Mouse (Mus musculus) liver, embryonic 18 days (tissue): ENCODE measurements around the gene Vmn1r17. TPM values are rescaled to one million over a fixed set of nuclear protein-coding genes. Genes with fewer than 3 reads are reported as not detected.

Source experiments
- polyA plus RNA-seq: library from polyadenylated mRNA; depleted of rRNA; stranded (reverse); fragments of >200 nt; gene quantifications from 2 replicates; pipeline ENCODE4 v1.2.3, GENCODE M21; 2012; rRNA removed

Gene Vmn1r17
- polyA plus RNA-seq, result not detected in 2 replicates

GRCm38 (mm10) chr6:57363627-57364026 lies at the start of gene Vmn1r17:
Gene Vmn1r17 (minus strand): TSS chr6:57363727.

DNA sequence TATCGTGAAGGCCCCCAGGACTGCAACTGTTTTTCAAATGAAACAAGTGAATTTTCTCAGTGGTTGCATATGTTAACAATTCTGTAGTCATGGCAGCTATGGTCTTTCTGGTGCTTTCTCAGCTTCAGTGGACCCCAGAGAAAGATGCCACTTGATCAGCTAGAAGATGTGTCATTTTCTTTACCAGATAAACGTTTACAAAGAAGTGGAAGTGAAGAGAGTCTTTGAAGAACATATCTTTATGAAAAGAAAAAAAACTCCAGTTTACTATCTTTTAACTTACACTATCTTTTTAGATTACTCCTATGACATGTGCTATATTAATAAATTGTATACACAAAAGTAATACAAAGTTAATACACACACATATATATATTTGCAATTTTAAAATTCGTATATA lies 40.0 kb upstream of the Vmn1r17 start, which contains the start of gene Vmn1r19:
Gene Vmn1r19 (plus strand): TSS at position 301 of the 400 bp plus-strand sequence.

GRCm38 (mm10) chr6:57395683-57396082 lies 32.2 kb upstream of the Vmn1r17 start, which contains the start of gene Vmn1r18:
Gene Vmn1r18 (minus strand): TSS chr6:57395783.

DNA sequence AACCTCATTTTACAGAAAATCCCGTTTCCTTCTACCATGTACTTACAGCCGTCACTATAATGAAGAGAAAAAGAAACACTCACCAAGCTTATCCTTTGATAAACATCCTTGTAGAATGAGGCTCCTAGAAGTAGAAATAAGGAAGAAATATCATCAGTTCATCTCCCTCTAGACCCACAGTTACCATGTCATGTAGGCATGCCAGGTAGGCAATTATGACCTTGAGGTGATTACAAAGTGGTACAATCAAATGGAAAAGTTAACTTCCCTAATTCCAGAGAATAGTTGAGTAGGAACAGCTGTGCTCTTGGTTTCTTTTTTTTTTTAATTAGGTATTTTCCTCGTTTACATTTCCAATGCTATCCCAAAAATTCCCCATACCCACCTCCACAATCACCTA lies 34.1 kb downstream of the Vmn1r17 start, which contains the start of gene Vmn1r16:
Gene Vmn1r16 (minus strand): TSS at position 101 of the 400 bp plus-strand sequence.

Other genes starting within 250 kb of the Vmn1r17 start
- not detected in 2 replicates for gene Vmn1r11, start 230.3 kb downstream of the Vmn1r17 start, polyA plus RNA-seq
- gene Vmn1r12, start 206.8 kb downstream of the Vmn1r17 start, polyA plus RNA-seq, result not detected in 2 replicates
- not detected in 2 replicates for gene Vmn1r13, start 160.4 kb downstream of the Vmn1r17 start, polyA plus RNA-seq
- not detected in 2 replicates for gene Vmn1r14, start 132.0 kb downstream of the Vmn1r17 start, polyA plus RNA-seq
- gene Vmn1r15, start 105.8 kb downstream of the Vmn1r17 start, polyA plus RNA-seq, result not detected in 2 replicates
- gene Vmn1r16, start 34.2 kb downstream of the Vmn1r17 start, polyA plus RNA-seq, result not detected in 2 replicates
- not detected in 2 replicates for gene Vmn1r18, start 32.1 kb upstream of the Vmn1r17 start, polyA plus RNA-seq
- gene Vmn1r19, start 40.1 kb upstream of the Vmn1r17 start, polyA plus RNA-seq, result not detected in 2 replicates
- gene Vmn1r20, start 65.2 kb upstream of the Vmn1r17 start, polyA plus RNA-seq, result not detected in 2 replicates
- gene Ppm1k, start 171.7 kb upstream of the Vmn1r17 start, polyA plus RNA-seq, result 9.5 and 10.0 TPM in 2 replicates
- gene Herc6, start 217.3 kb upstream of the Vmn1r17 start, polyA plus RNA-seq, result 4.5 and 6.0 TPM in 2 replicates